15 mouse cellular contexts compared by ENCODE assay signal in the genomic region with DNA sequence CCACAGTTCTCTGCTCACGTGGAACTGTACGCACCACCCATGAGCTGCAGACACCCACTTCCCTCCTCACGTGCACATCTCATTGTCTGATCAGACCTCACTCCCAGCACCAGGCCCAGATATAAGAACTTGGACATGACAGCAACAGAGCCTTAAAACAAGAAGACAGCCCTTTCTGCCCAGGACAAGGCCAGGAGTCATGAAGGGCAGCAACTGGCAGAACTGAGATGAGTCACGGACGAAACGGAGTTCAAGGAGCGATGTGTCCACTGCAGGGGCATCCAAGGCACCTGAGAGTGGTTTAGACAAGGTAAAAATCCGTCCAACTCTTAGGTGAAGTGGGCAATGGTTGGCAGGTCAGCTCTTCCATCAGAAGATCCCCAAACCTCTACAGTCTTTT. TPM values are rescaled to one million over a fixed set of nuclear protein-coding genes. Genes with fewer than 3 reads are reported as not detected.
"Had no signal": no experiment of that assay in that cellular context is flagged by ENCODE, and none has a peak within 500 bp of the region (broad histone marks: within the 10 kb centered on the region; RNA-seq: fewer than 3 reads in every experiment).

No protein-coding gene starts in this region.

- H3K27me3 ChIP-seq: neural tube, embryonic 15.5 days; stomach, embryonic 15.5 days had no signal

- H3K9me3 ChIP-seq: neural tube, embryonic 15.5 days; stomach, embryonic 15.5 days had no signal

- H3K4me1 ChIP-seq: stomach, embryonic 15.5 days had no signal

- H3K36me3 ChIP-seq: neural tube, embryonic 15.5 days; stomach, embryonic 15.5 days had no signal

- DNase-seq: retina, postnatal 1 day; right cerebral cortex, adult 18-20 months; right cerebral cortex, postnatal 14 days; right cerebral cortex, postnatal 25 days; right cerebral cortex, postnatal 4 days; spleen, adult 18-20 months; thymus, adult 18-20 months; thymus, adult 2 months; thymus, postnatal 14 days; thymus, postnatal 25 days; thymus, postnatal 36 days; thymus, postnatal 4 days had no signal

- H3K4me3 ChIP-seq: neural tube, embryonic 15.5 days; stomach, embryonic 15.5 days had no signal

RNA-seq across cellular contexts. Expression of a gene that starts 42.7 kb away (rescaled TPM):
- total RNA-seq: neutrophil, adult 5-6 weeks had no signal
